19 mouse cellular contexts compared by ENCODE assay signal in the genomic region with DNA sequence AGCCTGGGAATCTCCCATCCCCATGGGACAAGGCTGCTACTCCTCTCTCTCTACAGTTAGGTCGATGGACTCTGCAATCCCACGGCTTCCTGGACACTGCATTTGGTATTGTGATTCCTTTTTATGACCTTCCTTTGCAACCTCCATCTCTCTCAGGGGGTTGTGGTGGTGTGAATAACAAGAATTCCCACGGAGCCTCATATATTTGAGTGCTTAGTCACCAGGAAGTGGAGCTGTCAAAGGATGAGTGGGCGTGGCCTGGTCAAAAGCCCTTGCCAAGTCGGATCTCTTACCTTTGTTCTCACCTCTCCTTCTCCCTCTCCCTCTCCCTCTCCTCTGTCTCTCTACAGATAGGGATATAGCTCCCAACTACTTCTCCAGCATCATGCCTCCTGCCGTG. TPM values are rescaled to one million over a fixed set of nuclear protein-coding genes. Genes with fewer than 3 reads are reported as not detected.
DNase-seq lines count a peak whose midpoint lies in the region; ATAC-seq and TF ChIP-seq lines count a peak whose summit lies in the region.
"Had no signal": no experiment of that assay in that cellular context is flagged by ENCODE, and none has a peak within 500 bp of the region (broad histone marks: within the 10 kb centered on the region; RNA-seq: fewer than 3 reads in every experiment).

No protein-coding gene starts in this region.

- intact Hi-C loops in left cerebral cortex, postnatal 4 days (cut with DNase I): no loop called here

- no peaks in the 10 kb centered on the region for H3K9me3 ChIP-seq in lung, postnatal 0 days (ENCODE audit: low read length)
- H3K9me3 ChIP-seq: hindbrain, embryonic 10.5 days; limb, embryonic 13.5 days; liver, embryonic 15.5 days; neural tube, embryonic 15.5 days had no signal

- no peaks in the 10 kb centered on the region for H3K36me3 ChIP-seq in lung, postnatal 0 days (ENCODE audit: insufficient read depth, low read length)
- H3K36me3 ChIP-seq: hindbrain, embryonic 10.5 days; limb, embryonic 13.5 days; liver, embryonic 15.5 days; neural tube, embryonic 15.5 days had no signal

- 48% methylated on average over 6 of the region's 6 CpGs for WGBS in lung, postnatal 0 days
- WGBS in lung, adult 2 months: 35% methylated on average over 6 of the region's 6 CpGs

- DNase-seq in lung, postnatal 0 days (ENCODE audit: low spot score): peak; percentile 22
- no peak for DNase-seq in lung, adult 2 months
- DNase-seq in MN1 (ENCODE audit: low spot score): peak; percentile 32
- DNase-seq in fibroblast of lung, adult 2 months (ENCODE audit: low read depth): peak; percentile 12
- DNase-seq in mesoderm, embryonic 11.5 days (ENCODE audit: low read depth, low spot score): peak; percentile 30
- no peak for DNase-seq in left cerebral cortex, postnatal 4 days
- no peak for DNase-seq in spleen, postnatal 10 days (ENCODE audit: low spot score in 2 of 2)
- DNase-seq: adrenal gland, adult 2 months; cerebellum, adult 9-11 months; thymus, postnatal 25 days had no signal

- H3K4me1 ChIP-seq in lung, postnatal 0 days (ENCODE audit: insufficient read depth, low read depth, low read length): no peaks in the 10 kb centered on the region
- no peaks in the 10 kb centered on the region for H3K4me1 ChIP-seq in lung, adult 2 months (ENCODE audit: control insufficient read depth, insufficient read depth, low read length)
- H3K4me1 ChIP-seq: limb, embryonic 13.5 days; neural tube, embryonic 15.5 days had no signal

- no peak for TF ChIP-seq POLR2A in lung, adult 2 months (IDR thresholded peaks at IDR 0.05; ENCODE audit: borderline replicate concordance, extremely low read depth, low read depth, low read length)

- H3K27me3 ChIP-seq in lung, postnatal 0 days (replicated peaks; ENCODE audit: insufficient read depth, low read length): no peaks in the 10 kb centered on the region
- H3K27me3 ChIP-seq: CH12.LX; limb, embryonic 13.5 days; liver, embryonic 15.5 days; neural tube, embryonic 15.5 days had no signal

- no peak overlapping the region for H3K9ac ChIP-seq in lung, postnatal 0 days (replicated peaks; ENCODE audit: low read depth)
- H3K9ac ChIP-seq: limb, embryonic 13.5 days; liver, embryonic 15.5 days; neural tube, embryonic 15.5 days had no signal

- ATAC-seq in lung, postnatal 0 days: no peak
- ATAC-seq: forebrain, embryonic 14.5 days; inflammation-experienced regulatory T-cells, adult 6 months had no signal

- no peak for TF ChIP-seq EP300 in lung, postnatal 0 days (IDR thresholded peaks at IDR 0.05)

- no peak overlapping the region for H3K4me3 ChIP-seq in lung, postnatal 0 days (ENCODE audit: low read depth, low read length)
- no peak overlapping the region for H3K4me3 ChIP-seq in lung, adult 2 months (replicated peaks; ENCODE audit: extremely low read depth, low read depth, low read length)
- H3K4me3 ChIP-seq: hindbrain, embryonic 10.5 days; left cerebral cortex, adult 2 months; limb, embryonic 13.5 days; liver, embryonic 15.5 days; neural tube, embryonic 15.5 days had no signal

- H3K4me2 ChIP-seq in lung, postnatal 0 days (replicated peaks; ENCODE audit: low read depth, low read length): no peak overlapping the region
- H3K4me2 ChIP-seq: limb, embryonic 13.5 days; liver, embryonic 15.5 days; midbrain, embryonic 11.5 days; neural tube, embryonic 15.5 days had no signal

- TF ChIP-seq CTCF in lung, postnatal 0 days (IDR thresholded peaks at IDR 0.05): no peak
- no peak for TF ChIP-seq CTCF in lung, adult 2 months (IDR thresholded peaks at IDR 0.05; ENCODE audit: insufficient read depth, low read length)

- no peak overlapping the region for H3K27ac ChIP-seq in lung, postnatal 0 days (ENCODE audit: low read length)
- H3K27ac ChIP-seq: hindbrain, embryonic 10.5 days; left cerebral cortex, adult 2 months; limb, embryonic 13.5 days; liver, embryonic 15.5 days; neural tube, embryonic 15.5 days had no signal

RNA-seq across cellular contexts. Expression of gene Srd5a1, which starts 25.4 kb away (rescaled TPM):
- polyA plus RNA-seq in lung, postnatal 0 days (2015; fragmentation: Nextera tagmentation; extraction: Ambion mirVana): 5.0 and 7.4 TPM in 2 replicates
- polyA plus RNA-seq in lung, adult 2 months (2012; rRNA removed): 1.8 and 3.4 TPM in 2 replicates
- total RNA-seq in left cerebral cortex, postnatal 4 days (2021): 10 to 100 TPM; 16.5 to 18.9 TPM

RNA-seq across cellular contexts. Expression of gene Tent4a, which starts 51.4 kb away (rescaled TPM):
- 3.1 TPM in 2 replicates for polyA plus RNA-seq in lung, postnatal 0 days (2015; fragmentation: Nextera tagmentation; extraction: Ambion mirVana)
- 12.0 and 12.5 TPM in 2 replicates for polyA plus RNA-seq in lung, adult 2 months (2012; rRNA removed)
- total RNA-seq in left cerebral cortex, postnatal 4 days (2021): 10 to 100 TPM; 49.2 to 49.7 TPM

RNA-seq across cellular contexts. Expression of gene Nsun2, which starts 52.3 kb away (rescaled TPM):
- 34.7 and 38.1 TPM in 2 replicates for polyA plus RNA-seq in lung, postnatal 0 days (2015; fragmentation: Nextera tagmentation; extraction: Ambion mirVana)
- 19.3 and 28.7 TPM in 2 replicates for polyA plus RNA-seq in lung, adult 2 months (2012; rRNA removed)
- 10 to 100 TPM; 84.5 to 89.7 TPM for total RNA-seq in left cerebral cortex, postnatal 4 days (2021)

Comparison
In these comparisons a context has a peak if more than half of its experiments do, and no peak if none do; other contexts are left out.
1. DNase-seq: peak in lung, postnatal 0 days (single experiment), MN1 (single experiment), fibroblast of lung, adult 2 months (single experiment) and mesoderm, embryonic 11.5 days (single experiment); none in lung, adult 2 months (single experiment), left cerebral cortex, postnatal 4 days (single experiment) and spleen, postnatal 10 days (0 of 2).